Mouse (Mus musculus): ENCODE measurements around the gene Oaz3. TPM values are rescaled to one million over a fixed set of nuclear protein-coding genes. Genes with fewer than 3 reads are reported as not detected.

Gene Oaz3
- polyA plus RNA-seq, 1 experiment, result 0.10 TPM

GRCm38 (mm10) chr3:94481429-94481828 lies 37.7 kb upstream of the Oaz3 start:
- H3K79me2 ChIP-seq (ENCODE audit: control insufficient read depth, insufficient read depth), result no peaks in the 10 kb centered on the region
- TF ChIP-seq TCF12 (IDR thresholded peaks at IDR 0.05; ENCODE audit: insufficient read depth, poor library complexity, severe bottlenecking), result no peak
- no peak for TF ChIP-seq SRF (IDR thresholded peaks at IDR 0.05; ENCODE audit: control insufficient read depth, insufficient read length, low read depth)

GRCm38 (mm10) chr3:94480291-94480884 lies 36.7 kb upstream of the Oaz3 start, which contains the start of gene Riiad1:
Gene Riiad1, minus strand, starts transcription at chr3:94480341.
- Histone ChIP-seq H3K4me3 (no peak within 1 kb of the TSS), H3K79me2 (ENCODE audit: control insufficient read depth, insufficient read depth) (no peaks in the 10 kb centered on the region), H3K4me2 (ENCODE audit: low read depth) (no peak within 1 kb of the TSS), H3ac (ENCODE audit: control insufficient read depth, insufficient read length) (no peak within 1 kb of the TSS), H3K36me3 (ENCODE audit: control insufficient read depth, insufficient read depth) (no peaks in the 10 kb centered on the region), H3K27me3 (ENCODE audit: control insufficient read depth, insufficient read depth, insufficient read length) (no peaks in the 10 kb centered on the region)
- no peak for TF ChIP-seq REST (IDR thresholded peaks at IDR 0.05; ENCODE audit: insufficient read depth, insufficient read length)
- TF ChIP-seq MYOG (IDR thresholded peaks at IDR 0.05; ENCODE audit: control insufficient read depth in 1 of 3, insufficient read depth in 1 of 3, insufficient read length in 2 of 3, low read depth in 2 of 3), result no peak
- TF ChIP-seq SRF (IDR thresholded peaks at IDR 0.05; ENCODE audit: control insufficient read depth, insufficient read length, low read depth), result no peak
- no peak for TF ChIP-seq TCF12 (IDR thresholded peaks at IDR 0.05; ENCODE audit: insufficient read depth, poor library complexity, severe bottlenecking)
- TF ChIP-seq POLR2A (IDR thresholded peaks at IDR 0.05; ENCODE audit: insufficient read length, low read depth), result no peak
- TF ChIP-seq E2F4 (IDR thresholded peaks at IDR 0.05; ENCODE audit: insufficient read depth), result no peak
- TF ChIP-seq POLR2AphosphoS2 (IDR thresholded peaks at IDR 0.05; ENCODE audit: insufficient read length, low read depth), result no peak
- TF ChIP-seq MAX (IDR thresholded peaks at IDR 0.05; ENCODE audit: low read depth), result no peak
- no peak for TF ChIP-seq CEBPB (IDR thresholded peaks at IDR 0.05; ENCODE audit: insufficient read depth, poor library complexity, severe bottlenecking)
- no peak for TF ChIP-seq TCF3 (IDR thresholded peaks at IDR 0.05; ENCODE audit: insufficient read length, low read depth)
- no peak for TF ChIP-seq USF1 (IDR thresholded peaks at IDR 0.05; ENCODE audit: low read depth)
- no peak for TF ChIP-seq MYOD1 (IDR thresholded peaks at IDR 0.05; ENCODE audit: control insufficient read depth in 1 of 3, insufficient read length in 2 of 3, low read depth in 2 of 3)

More at GRCm38 (mm10) chr3:94481429-94481828, 37.7 kb upstream of the Oaz3 start:
- Histone ChIP-seq H3K36me3 (ENCODE audit: control insufficient read depth, insufficient read depth) (no peaks in the 10 kb centered on the region), H3K4me3 (no peak overlapping the region), H3K27me3 (ENCODE audit: control insufficient read depth, insufficient read depth, insufficient read length) (no peaks in the 10 kb centered on the region), H3K4me2 (ENCODE audit: low read depth) (no peak overlapping the region), H3ac (ENCODE audit: control insufficient read depth, insufficient read length) (no peak overlapping the region)

GRCm38 (mm10) chr3:94479564-94479963 lies 35.8 kb upstream of the Oaz3 start:
- H3K4me3 ChIP-seq, result no peak overlapping the region
- no peaks in the 10 kb centered on the region for H3K36me3 ChIP-seq (ENCODE audit: control insufficient read depth, insufficient read depth)
- H3K4me2 ChIP-seq (ENCODE audit: low read depth), result no peak overlapping the region

GRCm38 (mm10) chr3:94478591-94479169 lies 35.0 kb upstream of the Oaz3 start:
- no peak for TF ChIP-seq POLR2A (IDR thresholded peaks at IDR 0.05; ENCODE audit: insufficient read length, low read depth)
- no peak overlapping the region for H3K4me2 ChIP-seq (ENCODE audit: low read depth)
- no peak overlapping the region for H3ac ChIP-seq (ENCODE audit: control insufficient read depth, insufficient read length)
- H3K27me3 ChIP-seq (ENCODE audit: control insufficient read depth, insufficient read depth, insufficient read length), result no peaks in the 10 kb centered on the region
- H3K4me3 ChIP-seq, result no peak overlapping the region
- H3K79me2 ChIP-seq (ENCODE audit: control insufficient read depth, insufficient read depth), result no peaks in the 10 kb centered on the region
- no peaks in the 10 kb centered on the region for H3K36me3 ChIP-seq (ENCODE audit: control insufficient read depth, insufficient read depth)

More at GRCm38 (mm10) chr3:94479564-94479963, 35.8 kb upstream of the Oaz3 start:
- no peaks in the 10 kb centered on the region for H3K27me3 ChIP-seq (ENCODE audit: control insufficient read depth, insufficient read depth, insufficient read length)
- H3ac ChIP-seq (ENCODE audit: control insufficient read depth, insufficient read length), result no peak overlapping the region
- TF ChIP-seq TCF3 (IDR thresholded peaks at IDR 0.05; ENCODE audit: insufficient read length, low read depth) (no peak), REST (IDR thresholded peaks at IDR 0.05; ENCODE audit: insufficient read depth, insufficient read length) (peak; percentile 44), MYOD1 (IDR thresholded peaks at IDR 0.05; ENCODE audit: control insufficient read depth in 1 of 3, insufficient read length in 2 of 3, low read depth in 2 of 3) (no peak), POLR2A (IDR thresholded peaks at IDR 0.05; ENCODE audit: insufficient read length, low read depth) (no peak)
- no peaks in the 10 kb centered on the region for H3K79me2 ChIP-seq (ENCODE audit: control insufficient read depth, insufficient read depth)

GRCm38 (mm10) chr3:94477981-94478422 lies 34.3 kb upstream of the Oaz3 start, which contains the start of gene Celf3:
Gene Celf3, plus strand, starts transcription at chr3:94478295.
- TF ChIP-seq REST (IDR thresholded peaks at IDR 0.05; ENCODE audit: insufficient read depth, insufficient read length) (peak; percentile 9), POLR2AphosphoS2 (IDR thresholded peaks at IDR 0.05; ENCODE audit: insufficient read length, low read depth) (no peak), USF1 (IDR thresholded peaks at IDR 0.05; ENCODE audit: low read depth) (no peak), MAX (IDR thresholded peaks at IDR 0.05; ENCODE audit: low read depth) (no peak)
- H3K79me2 ChIP-seq (ENCODE audit: control insufficient read depth, insufficient read depth), result no peaks in the 10 kb centered on the region
- H3ac ChIP-seq (ENCODE audit: control insufficient read depth, insufficient read length), result no peak within 1 kb of the TSS
- H3K36me3 ChIP-seq (ENCODE audit: control insufficient read depth, insufficient read depth), result no peaks in the 10 kb centered on the region
- H3K4me2 ChIP-seq (ENCODE audit: low read depth), result no peak within 1 kb of the TSS
- no peak within 1 kb of the TSS for H3K4me3 ChIP-seq
- H3K27me3 ChIP-seq (ENCODE audit: control insufficient read depth, insufficient read depth, insufficient read length), result no peaks in the 10 kb centered on the region

All from myocyte (in vitro differentiated cells).